Mouse (Mus musculus): ENCODE data around the gene Cdh3. TPM values are rescaled to one million over a fixed set of nuclear protein-coding genes. Genes with fewer than 3 reads are reported as not detected.
"Not testable (repeated sequence)": the region's sequence is repeated elsewhere in the genome, so short reads cannot be mapped to it uniquely, and the experiment has no call there.

Gene Cdh3
- total RNA-seq, 1 experiment from 2014 or later: not detected

- ATAC-seq (ENCODE audit: extremely low read depth, insufficient number of reproducible peaks, low FRiP score, poor library complexity, severe bottlenecking): peak; percentile 53; the same call in 1 of the 2 replicates
Measured at GRCm38 (mm10) chr8:106561097-106561865, 50.6 kb downstream of the Cdh3 start.

- ATAC-seq (ENCODE audit: extremely low read depth, insufficient number of reproducible peaks, low FRiP score, poor library complexity, severe bottlenecking): no peak
Measured at GRCm38 (mm10) chr8:106563691-106564182, 53.0 kb downstream of the Cdh3 start.

GRCm38 (mm10) chr8:106569006-106569405 lies 58.3 kb downstream of the Cdh3 start:
- no peak for ATAC-seq (ENCODE audit: extremely low read depth, insufficient number of reproducible peaks, low FRiP score, poor library complexity, severe bottlenecking)

- no peak for ATAC-seq (ENCODE audit: extremely low read depth, insufficient number of reproducible peaks, low FRiP score, poor library complexity, severe bottlenecking)
Measured at GRCm38 (mm10) chr8:106570386-106570785, 59.7 kb downstream of the Cdh3 start.

- ATAC-seq (ENCODE audit: extremely low read depth, insufficient number of reproducible peaks, low FRiP score, poor library complexity, severe bottlenecking): no peak
Measured at GRCm38 (mm10) chr8:106571551-106572172, 61.0 kb downstream of the Cdh3 start.

GRCm38 (mm10) chr8:106572175-106572574 lies 61.5 kb downstream of the Cdh3 start:
- ATAC-seq (ENCODE audit: extremely low read depth, insufficient number of reproducible peaks, low FRiP score, poor library complexity, severe bottlenecking): not testable (repeated sequence)

GRCm38 (mm10) chr8:106573168-106573567 lies 62.5 kb downstream of the Cdh3 start, which contains the start of gene Gm10073:
Gm10073 (minus strand) TSS chr8:106573461.
- peak; percentile 64; the same call in 1 of the 2 replicates for ATAC-seq (ENCODE audit: extremely low read depth, insufficient number of reproducible peaks, low FRiP score, poor library complexity, severe bottlenecking)

- no peak for ATAC-seq (ENCODE audit: extremely low read depth, insufficient number of reproducible peaks, low FRiP score, poor library complexity, severe bottlenecking)
Measured at GRCm38 (mm10) chr8:106574283-106574682, 63.6 kb downstream of the Cdh3 start.

GRCm38 (mm10) chr8:106576849-106577555 lies 66.3 kb downstream of the Cdh3 start:
- ATAC-seq (ENCODE audit: extremely low read depth, insufficient number of reproducible peaks, low FRiP score, poor library complexity, severe bottlenecking): no peak

- no peak for ATAC-seq (ENCODE audit: extremely low read depth, insufficient number of reproducible peaks, low FRiP score, poor library complexity, severe bottlenecking)
Measured at GRCm38 (mm10) chr8:106579510-106579909, 68.8 kb downstream of the Cdh3 start.

- ATAC-seq (ENCODE audit: extremely low read depth, insufficient number of reproducible peaks, low FRiP score, poor library complexity, severe bottlenecking): no peak
Measured at GRCm38 (mm10) chr8:106581344-106582088, 70.8 kb downstream of the Cdh3 start.

GRCm38 (mm10) chr8:106584942-106585670 lies 74.4 kb downstream of the Cdh3 start:
- ATAC-seq (ENCODE audit: extremely low read depth, insufficient number of reproducible peaks, low FRiP score, poor library complexity, severe bottlenecking): no peak

- ATAC-seq (ENCODE audit: extremely low read depth, insufficient number of reproducible peaks, low FRiP score, poor library complexity, severe bottlenecking): no peak
Measured at GRCm38 (mm10) chr8:106585671-106586037, 75.0 kb downstream of the Cdh3 start.

- no peak for ATAC-seq (ENCODE audit: extremely low read depth, insufficient number of reproducible peaks, low FRiP score, poor library complexity, severe bottlenecking)
Measured at GRCm38 (mm10) chr8:106586896-106587295, 76.2 kb downstream of the Cdh3 start.

GRCm38 (mm10) chr8:106588443-106589431 lies 78.0 kb downstream of the Cdh3 start:
- no peak for ATAC-seq (ENCODE audit: extremely low read depth, insufficient number of reproducible peaks, low FRiP score, poor library complexity, severe bottlenecking)

GRCm38 (mm10) chr8:106592458-106592857 lies 81.8 kb downstream of the Cdh3 start:
- no peak for ATAC-seq (ENCODE audit: extremely low read depth, insufficient number of reproducible peaks, low FRiP score, poor library complexity, severe bottlenecking)

GRCm38 (mm10) chr8:106595623-106596022 lies 84.9 kb downstream of the Cdh3 start:
- ATAC-seq (ENCODE audit: extremely low read depth, insufficient number of reproducible peaks, low FRiP score, poor library complexity, severe bottlenecking): not testable (repeated sequence)
